Mouse (Mus musculus): ENCODE measurements around the gene Parp1.

Gene Parp1

DNA sequence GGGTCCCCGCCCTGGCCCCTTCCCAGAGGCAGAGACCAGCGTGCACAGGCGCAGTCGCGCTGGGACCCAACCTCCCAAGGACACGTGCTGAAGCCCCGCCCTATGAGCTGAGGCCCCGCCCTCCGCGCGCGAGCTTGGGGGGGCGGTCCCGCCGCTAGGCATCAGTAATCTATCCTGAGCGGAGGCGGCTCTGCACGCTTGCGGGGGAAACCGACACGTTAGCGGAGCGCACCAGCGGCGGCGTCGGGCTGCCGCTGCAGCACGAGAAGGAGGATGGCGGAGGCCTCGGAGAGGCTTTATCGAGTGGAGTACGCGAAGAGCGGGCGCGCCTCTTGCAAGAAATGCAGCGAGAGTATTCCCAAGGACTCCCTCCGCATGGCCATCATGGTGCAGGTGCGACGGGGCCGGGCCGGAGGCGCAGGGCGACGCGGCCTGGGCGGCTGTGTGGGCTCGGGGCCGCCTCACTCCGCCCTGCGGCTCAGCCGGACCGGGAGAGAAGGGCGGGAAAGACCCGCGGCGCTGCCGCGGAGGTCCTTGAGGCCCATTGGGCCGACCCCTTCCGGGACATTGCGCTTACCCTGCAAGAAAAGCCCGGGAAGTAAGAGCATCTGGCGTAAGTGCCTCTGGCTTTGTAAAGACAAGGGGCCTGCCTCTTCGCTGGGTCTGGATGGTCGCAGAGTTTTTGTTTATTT lies at the start of gene Parp1:
Gene Parp1, plus strand, starts transcription at position 164 of the 692 bp plus-strand sequence.
- peak; percentile 97 for DNase-seq (ENCODE audit: low spot score)

DNA sequence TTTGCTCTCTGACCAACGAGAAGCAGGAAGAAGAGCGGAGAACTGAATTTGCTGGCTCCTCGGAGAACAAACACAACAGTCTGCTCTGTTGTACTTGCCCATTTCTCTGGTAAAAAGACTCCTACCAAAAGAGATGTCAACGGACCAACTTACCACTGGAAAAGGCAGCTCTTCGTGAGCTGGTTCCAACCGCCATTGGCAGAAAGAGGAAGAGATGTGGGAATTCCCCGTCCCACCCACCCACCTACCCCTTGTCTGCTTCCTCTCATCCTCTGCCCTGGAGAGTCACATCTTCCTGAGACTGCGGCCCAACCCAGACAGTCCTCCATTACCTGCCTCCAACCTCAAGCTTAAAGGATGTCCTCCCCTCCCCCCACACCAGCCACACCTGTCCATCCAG lies 49.2 kb upstream of the Parp1 start:
- no peak for DNase-seq (ENCODE audit: low spot score)

DNA sequence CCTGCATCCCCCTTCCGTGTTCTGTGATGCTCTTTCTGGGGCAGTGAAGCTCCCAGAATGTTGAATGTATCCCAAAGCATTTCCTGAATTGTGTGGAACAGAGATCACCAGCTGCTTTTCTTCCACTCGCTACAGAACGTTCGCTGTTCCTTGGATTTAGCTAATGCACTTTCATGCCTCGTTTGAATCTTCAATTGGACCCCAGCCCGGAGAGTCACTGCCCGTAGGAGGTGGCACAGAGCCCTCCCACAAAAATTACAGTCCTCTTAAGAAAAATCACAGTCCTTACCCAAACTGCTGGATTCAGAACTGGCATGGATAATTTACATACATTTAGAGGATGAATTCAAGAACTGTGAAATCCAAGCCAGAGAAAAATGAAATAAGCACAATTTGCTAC lies 48.5 kb upstream of the Parp1 start:
- no peak for DNase-seq (ENCODE audit: low spot score)

DNA sequence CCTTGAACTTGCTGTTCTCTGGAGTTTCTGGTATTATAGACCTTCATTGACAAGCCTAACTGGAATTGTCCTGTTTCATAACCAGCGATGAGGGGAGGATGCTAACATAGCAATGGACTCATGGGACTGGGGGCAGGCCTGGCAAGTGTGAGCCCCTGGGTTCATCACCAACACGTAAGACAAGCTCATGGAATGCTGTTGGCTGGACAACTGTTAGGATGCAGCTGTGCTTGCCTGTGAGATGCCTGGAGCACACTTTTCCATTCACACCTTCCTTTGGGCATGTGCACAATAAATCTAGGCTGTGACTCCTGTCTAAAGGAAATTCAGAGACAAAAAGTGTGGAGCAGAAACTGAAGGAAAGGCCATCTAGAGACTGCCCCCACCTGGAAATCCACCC lies 45.4 kb upstream of the Parp1 start:
- DNase-seq (ENCODE audit: low spot score), result no peak

DNA sequence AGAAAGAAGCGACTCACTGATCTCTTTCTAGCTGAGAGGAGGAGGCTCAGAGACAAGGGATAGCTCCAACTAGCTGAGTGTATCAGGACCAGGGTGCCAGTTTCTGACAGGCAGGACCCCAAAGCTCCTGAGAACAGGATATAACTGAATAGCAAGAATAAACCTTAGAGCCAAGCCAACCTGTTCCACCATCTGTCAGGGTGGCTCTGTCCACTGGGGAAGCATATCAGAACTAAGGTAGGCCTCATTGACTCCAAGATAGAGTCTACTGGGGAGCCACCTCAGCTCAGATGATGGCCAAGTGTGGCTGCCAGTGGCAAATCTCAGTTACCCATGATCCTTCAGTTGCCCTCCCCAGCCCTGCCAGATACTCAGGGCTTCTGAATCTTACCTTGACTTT lies 43.4 kb upstream of the Parp1 start:
- DNase-seq (ENCODE audit: low spot score), result no peak

DNA sequence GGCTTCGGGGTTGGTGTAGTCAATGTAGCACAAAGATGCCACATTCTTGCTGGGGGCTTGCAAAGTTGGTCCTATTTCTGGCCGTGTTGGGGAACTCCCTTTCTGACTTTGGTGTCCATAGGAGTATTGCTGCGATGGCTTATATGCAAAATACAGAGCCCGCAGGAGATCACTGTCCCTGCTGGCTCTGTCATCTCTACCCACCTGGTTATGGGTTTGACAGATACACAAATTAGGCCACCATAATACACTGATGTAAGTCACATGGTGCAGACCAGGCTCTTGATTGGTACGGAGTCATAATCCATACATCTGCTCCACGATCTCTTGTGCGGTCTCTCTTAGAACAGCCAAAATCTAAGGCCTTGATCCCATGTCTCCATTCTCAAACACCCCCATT lies 38.9 kb upstream of the Parp1 start:
- no peak for DNase-seq (ENCODE audit: low spot score)

DNA sequence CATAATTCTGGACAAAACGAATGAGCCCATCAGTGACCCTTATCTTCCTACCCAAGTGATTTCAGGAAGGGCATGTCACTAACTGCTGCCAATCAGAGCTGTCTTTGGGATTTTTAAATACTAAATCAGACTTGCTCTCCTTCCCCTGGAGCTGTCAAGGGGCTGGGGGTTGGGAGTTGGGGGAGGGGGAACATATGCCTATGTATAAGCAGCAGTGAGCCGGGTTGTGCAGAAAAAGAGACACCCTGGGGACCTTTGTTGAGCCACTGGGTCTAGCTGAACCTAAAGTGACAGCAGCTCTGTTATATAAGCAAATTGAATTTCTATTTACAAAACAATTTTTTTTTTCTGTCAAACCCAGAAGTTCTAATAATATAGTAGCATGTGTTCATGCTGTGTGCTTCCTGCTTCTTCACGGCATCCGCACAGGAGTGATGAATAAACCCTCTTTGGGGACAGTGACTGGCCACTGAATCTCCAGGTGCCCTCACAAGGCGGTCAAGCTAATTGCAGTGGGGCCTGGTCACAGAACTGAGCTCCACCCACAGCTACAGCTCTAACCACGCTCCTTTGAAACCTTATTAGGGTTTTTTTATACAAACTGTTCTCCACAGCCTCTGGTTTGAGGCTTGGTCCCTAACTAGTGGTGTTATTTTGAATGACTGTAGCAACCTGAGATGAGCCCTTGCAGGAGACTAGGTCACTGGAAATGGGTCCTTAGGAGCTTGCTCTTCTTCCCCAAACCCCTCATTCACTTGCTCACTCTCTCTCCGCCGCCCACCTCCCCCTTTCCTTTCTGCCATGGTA lies 38.1 kb upstream of the Parp1 start:
- DNase-seq (ENCODE audit: low spot score), result no peak

DNA sequence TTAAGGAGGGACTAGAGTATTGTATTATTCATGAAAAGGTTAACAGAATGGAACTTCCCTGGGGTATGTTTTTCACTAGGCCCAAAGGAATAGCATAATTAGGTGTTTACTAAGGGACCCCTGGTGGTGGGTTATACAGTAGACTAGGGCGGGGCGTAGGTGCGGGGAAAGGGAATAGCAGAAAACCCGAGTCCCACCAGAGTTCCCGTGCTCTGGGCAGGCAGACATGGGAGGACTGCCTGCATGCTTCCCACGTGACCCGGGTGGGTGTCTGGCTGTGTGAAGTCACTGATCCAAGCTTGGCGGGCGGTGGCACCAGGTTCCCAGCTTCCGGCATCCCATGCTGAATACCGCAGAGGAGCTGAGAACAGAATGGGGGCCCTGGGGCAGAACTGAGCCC lies 36.1 kb upstream of the Parp1 start:
- no peak for DNase-seq (ENCODE audit: low spot score)

DNA sequence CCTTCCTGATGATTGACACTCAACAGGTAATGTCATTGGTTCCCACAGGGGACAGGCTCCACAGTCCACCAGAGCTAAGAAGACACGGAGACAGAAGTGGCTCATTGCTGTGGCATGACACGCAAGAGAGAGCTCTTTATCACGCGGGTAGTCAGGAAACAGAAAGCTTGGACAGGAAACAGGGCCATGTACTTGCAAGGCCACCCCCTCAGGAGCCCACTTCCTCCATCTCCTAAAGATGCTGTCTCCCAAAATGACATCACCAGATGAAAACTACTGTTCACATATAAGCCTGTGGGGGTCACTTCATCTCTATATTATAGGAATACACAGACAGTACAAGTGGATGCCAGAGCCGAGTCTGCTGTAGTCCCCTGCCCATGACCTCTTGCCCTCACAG lies 32.0 kb upstream of the Parp1 start:
- no peak for DNase-seq (ENCODE audit: low spot score)

DNA sequence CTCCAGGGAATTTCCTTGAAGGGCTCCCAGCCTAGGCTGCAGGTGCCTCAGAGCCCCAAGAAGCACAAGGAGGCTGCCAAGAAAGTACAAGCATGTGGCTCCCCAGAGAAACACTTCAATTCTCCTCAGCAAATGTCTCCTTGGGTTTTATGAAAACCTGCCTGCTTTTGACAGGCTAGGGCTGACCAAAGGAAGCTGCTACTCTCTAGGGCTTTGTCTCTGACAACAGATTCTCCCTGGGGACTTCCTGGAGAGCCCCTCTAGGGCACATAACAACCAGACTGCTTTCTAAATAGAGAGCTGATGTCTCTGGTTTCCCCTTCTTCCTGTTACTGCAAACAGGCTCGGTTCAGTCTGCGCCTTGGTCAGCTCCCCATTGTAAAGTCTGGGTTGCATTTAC lies 27.5 kb upstream of the Parp1 start:
- DNase-seq (ENCODE audit: low spot score), result no peak

DNA sequence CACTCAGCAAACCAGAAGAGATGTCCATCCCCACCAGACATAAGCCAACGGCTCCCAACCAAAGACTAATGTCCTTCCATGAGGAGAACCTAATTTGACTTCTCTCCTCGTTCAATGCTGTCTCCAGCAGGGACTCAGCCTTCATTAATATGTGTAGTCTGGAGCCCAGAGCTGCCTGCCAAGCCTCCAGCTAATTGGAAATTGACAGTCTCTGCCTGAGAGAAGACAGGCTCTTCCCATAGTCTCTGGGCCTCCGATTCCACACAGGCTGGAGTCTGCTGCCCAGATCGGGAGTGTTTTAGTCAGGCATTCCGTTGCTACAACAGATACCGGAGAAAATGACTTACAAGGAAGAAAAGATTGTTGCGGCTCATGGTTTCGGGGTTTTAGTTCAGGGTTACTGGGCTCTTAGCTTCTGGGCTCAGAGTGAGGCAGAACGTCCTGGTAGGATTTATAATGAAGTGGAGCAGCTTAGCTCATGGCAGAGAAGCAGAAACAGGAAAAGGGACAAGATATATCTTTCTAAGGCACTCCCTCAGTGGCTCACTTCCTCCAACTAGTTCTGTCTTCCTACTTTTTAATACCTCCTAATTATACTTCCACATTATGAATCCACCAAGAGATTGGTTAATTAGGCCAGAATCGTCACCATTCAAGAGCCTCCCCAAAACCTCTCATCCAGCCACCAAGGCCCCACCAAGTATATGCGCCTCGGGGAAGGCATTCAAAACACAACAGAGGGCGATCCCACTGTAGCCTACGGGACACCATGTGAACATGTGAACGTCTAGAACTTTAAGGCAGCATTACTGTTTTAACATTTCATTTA lies 26.6 kb upstream of the Parp1 start:
- DNase-seq (ENCODE audit: low spot score), result no peak

DNA sequence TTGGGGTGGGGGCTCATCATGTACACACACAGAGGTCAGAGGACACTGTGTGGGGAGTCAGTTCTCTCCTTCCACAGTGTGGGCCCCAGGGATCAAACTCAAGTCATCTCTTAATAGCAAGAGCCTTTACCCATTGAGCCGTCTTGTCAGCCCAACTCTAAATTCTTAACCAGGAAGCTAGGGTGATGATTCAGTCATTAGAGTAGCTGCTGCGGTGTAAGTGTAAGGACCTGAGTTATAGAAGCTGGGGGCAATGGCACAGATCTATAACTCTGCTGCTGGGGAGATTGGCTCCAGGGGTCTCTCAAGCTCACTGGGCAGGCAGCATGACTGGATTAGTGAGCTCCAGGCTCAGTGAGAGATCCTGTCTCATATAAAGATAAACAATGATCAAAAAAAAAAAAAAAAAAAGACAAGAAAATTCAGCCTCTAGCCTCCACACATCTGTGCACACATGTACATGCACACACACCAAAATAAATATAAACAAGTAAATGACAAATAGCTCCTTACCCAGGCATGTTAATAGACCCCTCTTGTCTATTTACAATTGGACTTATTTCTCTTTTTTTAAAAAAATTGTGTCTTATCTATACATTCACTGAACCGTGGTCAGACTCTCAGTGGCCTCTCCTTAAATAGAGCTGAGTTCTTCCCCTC lies 25.9 kb upstream of the Parp1 start:
- no peak for DNase-seq (ENCODE audit: low spot score)

DNA sequence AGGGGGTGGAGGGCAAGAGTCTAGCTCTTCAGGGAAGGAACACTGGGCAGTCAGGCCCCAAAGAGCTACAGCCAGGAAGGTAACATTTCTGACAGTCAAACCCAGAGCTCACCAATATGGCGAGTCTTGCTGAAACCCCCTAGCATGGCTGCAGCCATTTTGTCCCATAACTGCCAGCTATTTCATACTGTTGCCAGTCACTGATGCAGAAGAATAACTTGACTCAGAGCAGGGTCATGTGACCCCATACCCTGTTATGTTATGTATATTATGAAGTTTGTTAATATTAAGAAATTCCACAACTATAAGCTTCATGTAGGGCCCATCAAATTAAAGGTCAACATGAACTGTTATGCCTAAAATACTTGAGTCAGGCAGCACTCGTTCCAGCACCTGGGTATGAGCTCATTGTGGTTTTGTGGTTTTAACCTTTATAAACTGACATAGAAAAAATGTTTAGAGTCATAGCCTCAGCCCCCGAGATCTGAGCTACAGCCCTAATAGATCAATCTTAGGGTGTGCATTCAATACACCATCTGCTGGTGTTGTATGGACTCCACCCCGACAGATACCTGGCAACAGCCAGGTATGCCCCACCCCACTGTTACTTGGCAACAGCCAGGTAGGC lies 22.7 kb upstream of the Parp1 start:
- no peak for DNase-seq (ENCODE audit: low spot score)

DNA sequence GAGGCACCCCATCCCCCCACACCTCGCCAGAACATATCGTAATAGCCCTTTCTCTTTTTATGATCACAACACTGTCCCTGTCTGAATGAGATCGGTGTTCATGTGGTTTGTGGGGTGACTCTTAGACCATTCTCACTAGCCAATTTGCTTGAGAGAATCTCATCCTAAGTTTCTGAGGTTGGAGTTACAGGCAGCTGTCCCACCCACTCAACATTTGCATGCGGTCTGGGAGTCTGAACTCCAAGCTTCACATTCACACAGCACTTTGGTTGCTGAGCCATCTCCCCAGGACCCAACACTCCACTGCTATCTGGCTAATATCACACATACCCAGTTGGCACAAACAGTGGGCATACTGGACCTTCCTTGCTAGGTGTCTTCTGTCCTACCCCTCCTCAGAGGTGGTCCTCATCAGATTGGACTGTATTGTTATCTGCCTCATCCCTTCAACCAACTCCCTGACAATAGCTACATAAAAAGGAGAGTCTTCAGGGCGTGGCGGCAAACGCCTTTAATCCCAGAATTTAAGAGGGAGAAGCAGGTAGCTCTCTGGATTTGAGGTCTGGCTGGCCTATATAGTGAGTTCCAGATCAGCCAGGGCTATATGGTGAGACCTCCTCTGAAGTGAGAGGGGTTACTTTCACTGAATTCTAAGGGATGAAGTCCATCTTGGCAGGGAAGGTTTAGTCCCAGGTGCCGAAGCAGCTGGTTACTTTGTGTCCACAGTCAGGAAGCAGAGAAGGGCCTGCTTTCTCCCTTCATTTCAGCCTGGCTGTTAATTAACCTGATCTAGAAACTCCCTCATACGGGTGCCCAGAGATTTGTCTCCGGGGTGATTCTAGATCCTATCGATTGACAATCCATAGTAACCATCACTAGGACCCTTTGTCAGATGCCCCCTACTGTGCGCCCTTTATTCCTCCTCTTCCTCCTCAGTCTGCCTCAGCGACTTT lies 21.6 kb upstream of the Parp1 start:
- DNase-seq (ENCODE audit: low spot score), result no peak

DNA sequence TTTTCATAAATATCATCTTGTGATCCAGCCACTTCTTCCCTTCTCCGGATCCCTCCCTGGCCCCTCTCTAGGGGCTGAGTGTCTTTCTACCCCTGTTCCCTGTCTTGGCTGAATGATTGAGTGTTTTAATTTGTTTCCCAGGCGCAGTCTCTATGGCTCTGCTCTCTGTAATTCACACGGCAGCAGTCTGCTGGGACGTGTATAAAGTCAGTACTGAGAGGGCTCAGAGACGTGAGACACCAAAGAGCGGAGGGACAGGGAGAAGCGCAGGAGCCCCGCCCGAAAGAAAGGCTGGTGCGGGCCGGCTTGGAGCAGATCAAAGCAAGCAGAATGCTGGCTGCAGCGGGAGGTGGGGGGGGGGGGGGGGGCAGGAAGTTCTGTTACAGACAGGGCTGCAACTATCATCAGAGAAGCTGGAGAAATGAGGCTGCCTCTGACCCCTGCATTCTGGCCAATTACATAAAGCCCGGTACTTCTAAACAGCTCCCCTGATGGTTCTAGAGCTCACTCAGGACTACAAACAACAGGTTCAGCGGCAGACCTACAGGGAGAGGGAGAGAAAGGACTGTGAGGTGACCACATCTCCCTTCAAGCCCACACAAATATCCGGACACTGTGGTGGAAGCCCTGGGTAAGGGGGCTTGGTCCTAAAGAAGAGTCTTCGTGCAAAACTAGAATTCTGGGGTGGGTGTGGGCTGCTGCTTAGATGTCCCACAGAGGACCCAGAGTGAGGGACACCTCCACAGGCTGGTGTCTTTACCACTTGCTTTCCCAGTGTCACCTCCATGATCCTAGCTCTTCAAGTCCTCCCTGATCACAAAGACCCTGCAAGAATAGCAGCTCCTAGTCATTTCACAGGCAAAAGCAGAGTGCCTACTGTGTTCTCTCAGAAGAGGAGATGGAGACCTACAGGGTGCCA lies 20.7 kb upstream of the Parp1 start:
- DNase-seq (ENCODE audit: low spot score), result peak; percentile 70

DNA sequence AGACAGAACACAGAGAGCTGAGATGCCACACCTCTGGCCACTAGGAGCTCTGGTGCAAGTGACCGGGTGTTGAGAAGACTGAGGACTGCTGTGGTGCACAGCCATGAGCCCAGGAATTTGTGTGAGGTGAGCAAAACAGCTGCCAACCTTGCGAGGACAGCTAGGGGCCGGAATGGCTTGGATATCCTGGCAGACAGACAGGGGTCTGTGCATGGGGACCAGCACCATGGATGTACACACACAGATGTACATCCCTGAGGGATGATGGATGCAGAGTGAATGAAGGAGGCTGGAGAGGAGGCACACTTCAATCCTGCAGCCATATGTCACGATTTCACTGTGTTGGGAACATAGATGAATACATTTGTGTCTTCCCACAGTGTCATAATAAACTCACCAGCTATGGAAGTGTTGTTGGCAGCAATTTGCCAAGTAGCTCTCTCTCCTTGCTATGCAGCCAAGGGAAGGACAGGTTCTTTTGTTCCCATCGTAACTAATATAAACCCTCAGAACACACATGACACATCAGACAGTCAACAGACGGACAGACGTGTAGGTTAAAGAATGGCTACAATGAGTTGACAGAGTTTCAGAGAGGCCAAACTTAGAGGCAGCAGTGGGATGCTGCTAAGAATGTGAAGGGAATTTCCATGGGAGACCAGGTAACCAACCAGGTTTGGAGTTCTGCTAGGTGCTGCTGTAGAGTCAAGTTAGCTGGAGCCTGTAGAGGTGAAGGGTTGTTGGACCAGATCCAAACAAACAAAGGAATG lies 19.0 kb upstream of the Parp1 start:
- DNase-seq (ENCODE audit: low spot score), result no peak

DNA sequence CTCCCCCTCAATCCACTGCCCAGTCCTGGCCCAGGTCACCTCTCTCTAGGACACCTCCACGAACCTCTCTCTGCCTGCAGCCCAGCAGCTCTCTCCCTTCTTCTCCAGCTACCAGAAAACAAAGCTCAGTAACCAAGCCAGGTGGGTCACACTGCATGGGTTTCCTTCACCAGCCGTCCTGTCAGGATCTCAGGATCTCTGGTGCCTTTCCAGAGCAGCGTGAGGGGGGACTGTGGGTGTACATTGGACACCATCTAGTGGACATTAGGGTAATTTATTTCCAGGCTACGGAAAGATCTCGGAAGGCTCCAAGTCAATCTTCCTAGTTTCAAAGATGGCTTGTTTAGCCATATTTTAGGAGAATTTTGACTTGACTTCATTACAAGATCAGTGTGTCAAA lies 18.0 kb upstream of the Parp1 start:
- peak; percentile 80 for DNase-seq (ENCODE audit: low spot score)

DNA sequence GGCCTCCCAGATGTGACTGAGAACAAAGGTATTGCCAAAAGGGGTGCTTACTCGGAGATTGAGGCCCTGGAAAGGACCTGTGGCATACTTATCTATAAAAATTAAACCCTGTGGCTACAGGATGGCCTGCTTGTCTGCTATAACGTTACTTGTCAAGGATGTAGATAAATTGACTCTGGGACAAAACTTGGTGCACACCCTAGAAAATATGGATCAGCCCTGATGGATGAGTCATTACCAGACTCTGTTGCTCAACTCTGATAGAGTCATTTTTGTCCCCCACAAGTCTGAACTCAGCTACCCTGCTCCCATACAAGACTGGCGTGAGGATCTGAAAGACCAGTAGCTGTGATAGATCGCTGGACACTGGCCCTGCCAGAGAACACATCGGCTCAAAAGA lies 11.8 kb upstream of the Parp1 start:
- DNase-seq (ENCODE audit: low spot score), result no peak

DNA sequence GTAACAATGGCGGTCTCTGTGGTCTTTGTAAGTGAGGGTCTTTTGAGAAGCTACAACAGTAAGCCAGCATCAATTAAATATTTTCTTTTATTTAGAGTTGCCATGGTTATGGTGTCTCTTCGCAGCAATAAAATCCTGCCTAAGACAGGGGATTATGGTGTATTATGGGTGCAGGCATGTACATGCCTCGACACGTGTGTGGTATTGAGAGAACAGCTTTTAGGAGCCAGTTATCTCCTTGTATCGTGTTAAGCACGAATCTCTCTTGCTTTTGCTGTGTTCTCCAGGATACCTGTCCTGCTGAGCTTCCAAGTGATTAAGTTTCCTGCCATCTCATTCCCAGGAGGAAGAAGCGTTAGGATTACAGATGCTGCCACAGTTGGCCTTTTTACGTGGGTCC lies 9.3 kb upstream of the Parp1 start:
- DNase-seq (ENCODE audit: low spot score), result no peak
